Mouse (Mus musculus): ENCODE measurements around the gene Cldn22. TPM values are rescaled to one million over a fixed set of nuclear protein-coding genes. Genes with fewer than 3 reads are reported as not detected.
A peak's percentile ranks its signal among the peaks of the same experiment; 100 is the strongest.

Gene Cldn22
- total RNA-seq, 2 experiments from 2014 or later: not detected

GRCm38 (mm10) chr8:47826911-47827310 lies 2.6 kb downstream of the Cldn22 start:
- no peak for ATAC-seq (replicated peaks; ENCODE audit: poor library complexity)

- ATAC-seq (replicated peaks; ENCODE audit: poor library complexity): no peak
These were observed 8.3 kb downstream of the Cldn22 start for GRCm38 (mm10) chr8:47832616-47833015.

- ATAC-seq (replicated peaks; ENCODE audit: poor library complexity): peak; percentile 73
These were observed 9.7 kb downstream of the Cldn22 start for GRCm38 (mm10) chr8:47833944-47834343.

- no peak for ATAC-seq (replicated peaks; ENCODE audit: poor library complexity)
These were observed 18.8 kb downstream of the Cldn22 start for GRCm38 (mm10) chr8:47843063-47843462.

GRCm38 (mm10) chr8:47843651-47844050 lies 19.4 kb downstream of the Cldn22 start:
- no peak for ATAC-seq (replicated peaks; ENCODE audit: poor library complexity)

- no peak for ATAC-seq (replicated peaks; ENCODE audit: poor library complexity)
These were observed 21.7 kb downstream of the Cldn22 start for GRCm38 (mm10) chr8:47845956-47846355.

- ATAC-seq (replicated peaks; ENCODE audit: poor library complexity): no peak
These were observed 22.9 kb downstream of the Cldn22 start for GRCm38 (mm10) chr8:47847161-47847560.

- ATAC-seq (replicated peaks; ENCODE audit: poor library complexity): no peak
These were observed 23.6 kb downstream of the Cldn22 start for GRCm38 (mm10) chr8:47847931-47848330.

- no peak for ATAC-seq (replicated peaks; ENCODE audit: poor library complexity)
These were observed 25.6 kb downstream of the Cldn22 start for GRCm38 (mm10) chr8:47849842-47850241.

GRCm38 (mm10) chr8:47851824-47852502 lies 27.7 kb downstream of the Cldn22 start:
- ATAC-seq (replicated peaks; ENCODE audit: poor library complexity): peak; percentile 79

GRCm38 (mm10) chr8:47852737-47853136 lies 28.5 kb downstream of the Cldn22 start:
- ATAC-seq (replicated peaks; ENCODE audit: poor library complexity): no peak

GRCm38 (mm10) chr8:47853356-47853755 lies 29.1 kb downstream of the Cldn22 start:
- ATAC-seq (replicated peaks; ENCODE audit: poor library complexity): no peak

- ATAC-seq (replicated peaks; ENCODE audit: poor library complexity): no peak
These were observed 35.0 kb downstream of the Cldn22 start for GRCm38 (mm10) chr8:47859259-47859658.

GRCm38 (mm10) chr8:47866568-47866967 lies 42.3 kb downstream of the Cldn22 start:
- no peak for ATAC-seq (replicated peaks; ENCODE audit: poor library complexity)

GRCm38 (mm10) chr8:47867067-47867466 lies 42.8 kb downstream of the Cldn22 start:
- peak; percentile 98 for ATAC-seq (replicated peaks; ENCODE audit: poor library complexity)

GRCm38 (mm10) chr8:47872361-47873107 lies 48.3 kb downstream of the Cldn22 start:
- peak; percentile 91 for ATAC-seq (replicated peaks; ENCODE audit: poor library complexity)

GRCm38 (mm10) chr8:47874497-47875178 lies 50.4 kb downstream of the Cldn22 start:
- peak; percentile 13; the same call in 1 of the 2 replicates for ATAC-seq (replicated peaks; ENCODE audit: poor library complexity)

Other genes starting within 250 kb of the Cldn22 start
- 63.3 and 69.1 TPM in 2 replicates for gene Ing2, start 148.9 kb upstream of the Cldn22 start, total RNA-seq (2015)
- gene Ing2, start 148.9 kb upstream of the Cldn22 start, total RNA-seq (2017): 37.1 and 53.2 TPM in 2 replicates
- 15.6 and 17.2 TPM in 2 replicates for gene Cdkn2aip, start 110.5 kb upstream of the Cldn22 start, total RNA-seq (2015)
- gene Cdkn2aip, start 110.5 kb upstream of the Cldn22 start, total RNA-seq (2017): 21.2 and 25.0 TPM in 2 replicates
- gene Cldn24, start 2.3 kb upstream of the Cldn22 start, total RNA-seq (2015): not detected in 2 replicates
- not detected in 2 replicates for gene Cldn24, start 2.3 kb upstream of the Cldn22 start, total RNA-seq (2017)
- 5.2 and 6.1 TPM in 2 replicates for gene Wwc2, start 166.4 kb downstream of the Cldn22 start, total RNA-seq (2015)
- gene Wwc2, start 166.4 kb downstream of the Cldn22 start, total RNA-seq (2017): 5.6 and 6.3 TPM in 2 replicates